Mouse (Mus musculus) liver, postnatal 0 days (tissue): ENCODE data around the gene Elf1. TPM values are rescaled to one million over a fixed set of nuclear protein-coding genes. Genes with fewer than 3 reads are reported as not detected.
A peak's percentile ranks its signal among the peaks of the same experiment; 100 is the strongest.

Source experiments
- ATAC-seq: fragments of 200-750 bp; cut with Nextera tagmentation; 2 replicates; pipeline ENCODE4 v1.8.0; 2017; ENCODE audit warnings: mild to moderate bottlenecking, moderate library complexity
- DNase-seq: peaks from one replicate; pipeline ENCODE4 v3.0.0-alpha.2; 2016
- H3K27ac ChIP-seq: fragments of 300-500 bp; sonication (generic); 2 replicates; pipeline ENCODE4 v1.5.1; 2014; ENCODE audit warnings: antibody characterized with exemption, moderate library complexity, mild to moderate bottlenecking, low read depth
- H3K27me3 ChIP-seq: fragments of 300-500 bp; sonication (generic); 2 replicates; pipeline ENCODE4 v1.6.1; 2014; ENCODE audit warnings: low read length, control low read depth, mixed read lengths; ENCODE audit not compliant: insufficient read depth
- H3K36me3 ChIP-seq: fragments of 300-500 bp; sonication (generic); replicated peaks from 2 replicates; pipeline ENCODE4 v1.6.1; 2014; ENCODE audit warnings: mild to moderate bottlenecking, control low read depth, low read length, moderate library complexity, mixed read lengths; ENCODE audit not compliant: insufficient read depth
- H3K4me1 ChIP-seq: fragments of 300-500 bp; sonication (generic); 2 replicates; pipeline ENCODE4 v1.6.1; 2014; ENCODE audit warnings: antibody characterized with exemption, mild to moderate bottlenecking, control low read depth; ENCODE audit not compliant: insufficient read depth
- H3K4me2 ChIP-seq: fragments of 300-500 bp; sonication (generic); 2 replicates; pipeline ENCODE4 v1.6.1; 2014; ENCODE audit warnings: low read depth, mild to moderate bottlenecking, low read length, moderate library complexity, mixed read lengths
- H3K4me3 ChIP-seq: fragments of 300-500 bp; sonication (generic); 2 replicates; pipeline ENCODE4 v1.5.1; 2014; ENCODE audit warnings: low read depth, low read length
- H3K9ac ChIP-seq: fragments of 300-500 bp; sonication (generic); replicated peaks from 2 replicates; pipeline ENCODE4 v1.6.1; 2014; ENCODE audit warnings: mild to moderate bottlenecking, moderate library complexity
- H3K9me3 ChIP-seq: fragments of 300-500 bp; sonication (generic); 2 replicates; pipeline ENCODE4 v1.6.1; 2016; ENCODE audit warnings: mild to moderate bottlenecking, control low read depth, low read length, mixed read lengths
- CTCF ChIP-seq: sonication (generic); IDR thresholded peaks from 2 replicates; pipeline ENCODE4 v1.5.1; 2016; ENCODE audit warnings: antibody characterized with exemption, low read depth
- EP300 ChIP-seq: IDR thresholded peaks from 2 replicates; pipeline ENCODE4 v1.6.1; 2016; ENCODE audit warnings: antibody characterized with exemption, low read depth, mild to moderate bottlenecking
- WGBS: fragments of 180-500 bp; shearing (Covaris S2); extraction: QIAGEN DNeasy Blood & Tissue Kit; methylation state at CpG from one replicate; pipeline ENCODE4 v1.1.7; 2014; ENCODE audit not compliant: insufficient replicate concordance; 5-methylcytosine and 5-hydroxymethylcytosine counted together
- polyA plus RNA-seq: library from polyadenylated mRNA; unstranded; fragments of >200 nt; fragmentation: Nextera tagmentation; extraction: Ambion mirVana; gene quantifications from 2 replicates; pipeline ENCODE4 v1.2.1, GENCODE M21; 2015

Elf1 gene
- polyA plus RNA-seq, 1 experiment from 2014 or later: 11.0 TPM

- H3K4me3 ChIP-seq: peak overlapping the region; percentile 53
- H3K4me2 ChIP-seq: peak overlapping the region; percentile 68
- ATAC-seq: no peak
- TF ChIP-seq EP300 (no peak), CTCF (no peak)
- H3K9me3 ChIP-seq: no peaks in the 10 kb centered on the region
- no peaks in the 10 kb centered on the region; the same call in 1 of the 2 replicates for H3K36me3 ChIP-seq
- no peaks in the 10 kb centered on the region for H3K27me3 ChIP-seq
- no peak for DNase-seq
- peaks cover 39% of the 10 kb centered on the region for H3K4me1 ChIP-seq
- peak overlapping the region; percentile 63 for H3K9ac ChIP-seq
- 34% methylated on average over 8 of the region's 8 CpGs for WGBS
- peak overlapping the region; percentile 93 for H3K27ac ChIP-seq
Observed at GRCm38 (mm10) chr14:79517185-79517740, 36.3 kb downstream of the Elf1 start.

DNA sequence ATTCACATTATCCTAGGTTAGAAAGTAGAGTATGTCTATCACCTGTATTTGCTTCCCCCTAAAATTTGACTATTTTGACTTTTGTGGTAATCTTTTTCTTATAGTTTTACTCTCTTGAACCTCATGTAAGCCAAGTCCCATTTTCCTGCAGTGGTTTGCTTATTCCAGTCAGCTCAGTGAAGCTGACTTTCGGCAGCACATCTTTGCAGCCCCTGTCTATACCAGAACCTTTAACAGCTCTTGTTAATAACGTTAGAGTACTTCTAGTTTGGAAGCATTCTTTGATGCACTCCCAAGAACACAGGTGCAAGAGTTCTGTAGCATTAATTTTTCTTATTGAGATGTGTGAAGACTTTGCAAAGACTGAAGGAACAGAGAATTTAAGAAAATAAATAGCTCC is 37.1 kb downstream of the Elf1 start:
- TF ChIP-seq EP300 (no peak), CTCF (no peak)
- H3K9me3 ChIP-seq: no peaks in the 10 kb centered on the region
- peak overlapping the region; percentile 47 for H3K4me3 ChIP-seq
- H3K36me3 ChIP-seq: no peaks in the 10 kb centered on the region; the same call in 1 of the 2 replicates
- peaks cover 45% of the 10 kb centered on the region for H3K4me1 ChIP-seq
- H3K4me2 ChIP-seq: peak overlapping the region; percentile 84
- peak overlapping the region; percentile 88 for H3K27ac ChIP-seq
- no peaks in the 10 kb centered on the region for H3K27me3 ChIP-seq
- DNase-seq: no peak
- ATAC-seq: no peak
- H3K9ac ChIP-seq: peak overlapping the region; percentile 72
- 35% methylated on average over 2 of the region's 2 CpGs for WGBS

DNA sequence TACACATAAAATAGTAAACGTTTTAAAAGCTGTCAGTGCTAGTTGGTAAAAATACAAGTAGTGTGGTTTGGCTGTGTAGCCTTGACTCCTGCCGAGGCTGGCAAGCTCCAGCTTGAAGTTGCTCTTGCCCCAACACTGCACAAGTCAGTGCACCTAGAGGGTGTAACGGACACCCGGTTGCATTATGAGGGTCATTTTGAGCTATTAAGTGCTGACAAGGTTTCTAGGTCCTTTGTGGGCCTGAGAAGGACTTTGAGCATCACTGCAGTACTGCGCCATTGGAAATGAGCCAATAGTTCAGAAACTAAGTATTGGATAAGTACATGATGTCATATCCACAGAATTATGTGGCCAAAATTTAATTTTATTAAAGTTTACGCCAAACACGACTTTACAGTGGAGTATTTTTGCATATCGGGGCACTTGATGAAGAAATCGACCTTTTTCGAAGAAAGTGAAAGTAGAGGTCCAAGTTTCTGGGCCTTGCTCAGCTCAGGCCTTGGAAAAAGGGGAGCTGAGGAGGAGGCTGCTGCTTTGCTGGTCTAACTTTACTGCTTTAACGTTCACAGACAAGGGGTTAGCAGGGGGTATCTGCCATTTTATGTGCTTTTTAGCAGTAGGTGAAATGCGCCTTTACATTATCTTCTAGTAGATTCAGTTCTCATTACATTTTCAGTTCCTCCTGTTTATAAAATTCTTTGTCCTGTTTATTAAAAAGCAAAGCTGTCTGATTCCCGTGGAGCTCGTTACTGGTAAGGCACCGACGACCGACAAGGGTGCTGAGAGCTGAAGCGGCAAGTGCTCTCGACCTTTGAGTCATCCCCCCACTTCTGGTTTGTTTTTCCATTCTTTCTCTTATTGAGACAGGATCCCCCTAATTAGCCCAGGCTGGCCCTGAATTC is 38.0 kb downstream of the Elf1 start:
- ATAC-seq (no peak), DNase-seq (no peak)
- 29% methylated on average over 19 of the region's 19 CpGs for WGBS
- H3K36me3 ChIP-seq: peaks cover 3% of the 10 kb centered on the region; the same call in 1 of the 2 replicates
- H3K9ac ChIP-seq: peak overlapping the region; percentile 72
- peak overlapping the region; percentile 47 for H3K4me3 ChIP-seq
- H3K4me1 ChIP-seq: peaks cover 49% of the 10 kb centered on the region
- no peaks in the 10 kb centered on the region for H3K9me3 ChIP-seq
- no peaks in the 10 kb centered on the region for H3K27me3 ChIP-seq
- no peak for TF ChIP-seq CTCF
- no peak for TF ChIP-seq EP300
- H3K27ac ChIP-seq: peak overlapping the region; percentile 88
- peak overlapping the region; percentile 84 for H3K4me2 ChIP-seq

DNA sequence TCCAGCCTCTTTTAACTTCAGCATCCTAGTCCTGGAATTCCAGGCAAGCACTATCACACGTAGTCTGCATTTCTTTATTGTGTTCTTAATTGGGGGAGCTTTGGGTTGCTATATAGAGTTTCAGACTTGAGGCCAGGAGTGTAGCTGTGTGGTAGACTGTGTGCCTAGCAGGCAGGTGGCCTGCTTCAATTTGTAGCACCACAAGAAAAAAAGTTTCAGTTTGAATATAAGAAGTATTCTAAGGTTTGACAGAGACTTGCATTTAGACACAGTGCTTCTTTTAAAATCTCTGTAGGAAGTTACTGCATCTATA is 38.6 kb downstream of the Elf1 start:
- TF ChIP-seq EP300 (no peak), CTCF (no peak)
- DNase-seq (no peak), ATAC-seq (no peak)
- Histone ChIP-seq H3K4me2 (peak overlapping the region; percentile 84), H3K36me3 (peaks cover 5% of the 10 kb centered on the region), H3K9me3 (no peaks in the 10 kb centered on the region), H3K4me1 (peaks cover 51% of the 10 kb centered on the region), H3K27me3 (no peaks in the 10 kb centered on the region), H3K9ac (peak overlapping the region; percentile 72), H3K27ac (peak overlapping the region; percentile 88), H3K4me3 (peak overlapping the region; percentile 47)
- WGBS: 30% methylated on average over 1 of the region's 1 CpGs

DNA sequence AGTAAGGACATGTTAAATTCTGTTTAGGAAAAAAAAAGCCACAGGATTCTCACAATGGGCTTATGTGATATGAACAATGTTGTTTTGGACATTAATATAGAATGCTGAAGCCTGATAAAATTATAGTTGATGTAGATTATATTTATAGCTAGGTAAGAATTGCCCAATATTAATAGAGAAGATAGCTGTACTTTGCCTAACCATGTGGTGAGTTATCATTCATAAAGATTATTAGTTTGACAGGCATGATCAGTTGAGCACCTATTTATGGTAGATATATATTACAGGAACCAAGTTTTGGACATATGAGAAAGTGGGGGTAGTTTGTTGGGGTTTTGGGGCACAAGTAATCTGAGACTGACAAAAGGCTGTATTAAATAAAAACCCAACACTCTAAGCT is 39.6 kb downstream of the Elf1 start:
- Histone ChIP-seq H3K9ac (no peak overlapping the region; the same call in 1 of the 2 replicates), H3K4me1 (peaks cover 44% of the 10 kb centered on the region), H3K27ac (peak overlapping the region; percentile 85), H3K27me3 (no peaks in the 10 kb centered on the region), H3K36me3 (peaks cover 9% of the 10 kb centered on the region), H3K4me2 (peak overlapping the region; percentile 56), H3K4me3 (no peak overlapping the region), H3K9me3 (no peaks in the 10 kb centered on the region)
- no peak for DNase-seq
- no peak for ATAC-seq
- TF ChIP-seq EP300 (no peak), CTCF (no peak)

DNA sequence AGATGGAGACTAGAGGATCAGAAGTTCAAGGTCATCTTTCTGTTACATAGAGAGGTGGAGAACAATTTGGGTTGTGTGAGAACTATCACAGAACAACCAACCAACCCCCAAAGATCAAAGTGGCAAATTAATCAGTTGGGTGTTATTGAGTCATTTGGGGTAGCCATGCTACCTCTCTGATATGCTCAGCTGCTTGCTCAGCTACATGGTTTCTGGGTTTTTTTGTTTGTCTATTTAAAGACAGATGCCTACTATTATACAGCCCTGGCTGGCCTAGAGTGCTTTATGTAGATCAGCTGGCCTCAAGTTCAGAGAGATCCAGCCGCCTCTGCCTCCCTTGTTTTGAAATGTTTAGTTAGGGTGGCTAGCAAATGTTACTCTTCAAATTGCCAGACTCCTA is 40.1 kb downstream of the Elf1 start:
- TF ChIP-seq EP300 (no peak), CTCF (no peak)
- Histone ChIP-seq H3K4me3 (no peak overlapping the region), H3K9me3 (no peaks in the 10 kb centered on the region), H3K27ac (peak overlapping the region; percentile 85), H3K36me3 (peaks cover 9% of the 10 kb centered on the region), H3K27me3 (no peaks in the 10 kb centered on the region), H3K4me2 (peak overlapping the region; percentile 56), H3K9ac (peak overlapping the region; percentile 39), H3K4me1 (peaks cover 44% of the 10 kb centered on the region)
- DNase-seq (peak; percentile 13), ATAC-seq (0 out of 2 replicates have a peak, but pooled peaks have one; percentile 5)
- WGBS: 30% methylated on average over 1 of the region's 1 CpGs
